Mouse (Mus musculus) brown adipose tissue, adult 24 weeks (tissue): ENCODE data around the gene Il23a. TPM values are rescaled to one million over a fixed set of nuclear protein-coding genes. Genes with fewer than 3 reads are reported as not detected.
"Not testable (repeated sequence)": the region's sequence is repeated elsewhere in the genome, so short reads cannot be mapped to it uniquely, and the experiment has no call there.

Source experiments
- H3K27ac ChIP-seq: fragments of 200-500 bp; replicated peaks from 2 replicates; pipeline ENCODE4 v1.5.1; 2012; ENCODE audit warnings: low read depth, mild to moderate bottlenecking, low read length
- H3K4me1 ChIP-seq: fragments of 200-500 bp; 2 replicates; pipeline ENCODE4 v1.6.1; 2012; ENCODE audit warnings: low read length, mixed read lengths; ENCODE audit not compliant: control insufficient read depth, insufficient read depth, insufficient read length
- H3K4me3 ChIP-seq: fragments of 200-500 bp; 2 replicates; pipeline ENCODE4 v1.5.1; 2012; ENCODE audit warnings: low read depth, mild to moderate bottlenecking, low read length, moderate library complexity; ENCODE audit not compliant: insufficient read depth
- polyA plus RNA-seq: library from polyadenylated mRNA; stranded (reverse); fragments of >200 nt; gene quantifications from 2 replicates; pipeline ENCODE4 v1.2.4, GENCODE M21; 2012; ENCODE audit not compliant: missing spikeins, insufficient read depth, insufficient read length

Il23a gene
- polyA plus RNA-seq, 1 experiment, result not detected

DNA sequence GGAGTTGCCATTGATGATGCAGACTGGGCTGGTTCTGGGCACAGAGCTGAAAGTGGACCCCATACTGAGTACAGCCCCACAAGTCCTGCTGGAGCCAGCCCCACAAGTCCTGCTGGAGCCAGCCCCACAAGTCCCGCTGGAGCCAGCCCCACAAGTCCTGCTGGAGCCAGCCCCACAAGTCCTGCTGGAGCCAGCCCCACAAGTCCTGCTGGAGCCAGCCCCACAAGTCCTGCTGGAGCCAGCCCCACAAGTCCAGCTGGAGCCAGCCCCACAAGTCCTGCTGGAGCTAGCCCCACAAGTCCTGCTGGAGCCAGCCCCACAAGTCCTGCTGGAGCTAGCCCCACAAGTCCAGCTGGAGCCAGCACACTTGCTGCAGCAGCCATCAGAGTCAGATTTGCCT lies 8.0 kb downstream of the Il23a start:
- H3K4me1 ChIP-seq, H3K27ac ChIP-seq, H3K4me3 ChIP-seq: not testable (repeated sequence)

DNA sequence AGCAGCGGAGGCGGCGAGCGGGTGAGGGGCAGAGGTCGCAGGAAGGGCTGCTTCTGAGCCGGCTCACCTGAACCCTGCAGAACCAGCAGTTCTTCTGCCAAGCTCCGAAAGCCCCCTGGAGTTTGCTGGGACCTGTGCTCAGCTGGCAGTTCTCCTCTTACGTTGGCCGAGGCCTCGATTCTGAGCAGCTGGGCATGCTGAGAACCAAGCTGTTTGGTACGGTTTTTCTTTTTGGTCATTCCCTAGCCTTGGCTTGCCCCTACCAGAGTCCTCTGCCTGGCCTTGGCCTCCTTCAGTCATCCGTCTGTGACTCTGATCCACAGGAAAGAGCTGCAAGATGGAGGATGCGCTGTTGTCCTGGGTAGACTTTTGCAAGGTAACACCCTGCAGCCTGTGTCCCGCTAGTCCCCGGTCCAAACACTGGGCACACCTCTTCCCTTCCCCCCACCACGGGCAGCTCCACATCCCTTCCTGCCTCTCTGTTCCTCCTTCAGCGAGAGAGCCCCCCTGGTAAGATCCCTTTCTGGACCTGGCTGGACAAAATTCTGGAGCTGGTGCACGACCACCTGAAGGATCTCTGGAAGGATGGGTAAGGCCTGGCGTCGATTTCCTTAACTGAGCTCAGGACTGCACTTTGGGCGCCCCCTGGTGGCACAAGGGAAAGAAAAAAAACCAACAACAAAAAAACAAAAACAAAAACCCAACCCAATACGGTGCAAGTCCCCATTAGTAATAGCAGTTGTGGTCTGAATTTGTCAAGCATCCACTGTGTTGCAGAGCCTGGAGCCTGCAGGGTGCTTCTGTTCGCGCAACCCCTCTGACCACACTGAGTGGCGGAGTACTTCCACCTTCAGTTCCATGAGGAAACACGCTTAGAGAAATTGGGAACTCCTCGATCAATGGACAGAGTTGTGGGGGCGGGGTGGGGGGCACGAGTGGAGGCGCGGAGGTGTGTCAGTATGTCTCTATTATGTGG lies 14.7 kb downstream of the Il23a start:
- no peaks in the 10 kb centered on the region for H3K4me1 ChIP-seq
- no peak overlapping the region for H3K4me3 ChIP-seq
- no peak overlapping the region for H3K27ac ChIP-seq

DNA sequence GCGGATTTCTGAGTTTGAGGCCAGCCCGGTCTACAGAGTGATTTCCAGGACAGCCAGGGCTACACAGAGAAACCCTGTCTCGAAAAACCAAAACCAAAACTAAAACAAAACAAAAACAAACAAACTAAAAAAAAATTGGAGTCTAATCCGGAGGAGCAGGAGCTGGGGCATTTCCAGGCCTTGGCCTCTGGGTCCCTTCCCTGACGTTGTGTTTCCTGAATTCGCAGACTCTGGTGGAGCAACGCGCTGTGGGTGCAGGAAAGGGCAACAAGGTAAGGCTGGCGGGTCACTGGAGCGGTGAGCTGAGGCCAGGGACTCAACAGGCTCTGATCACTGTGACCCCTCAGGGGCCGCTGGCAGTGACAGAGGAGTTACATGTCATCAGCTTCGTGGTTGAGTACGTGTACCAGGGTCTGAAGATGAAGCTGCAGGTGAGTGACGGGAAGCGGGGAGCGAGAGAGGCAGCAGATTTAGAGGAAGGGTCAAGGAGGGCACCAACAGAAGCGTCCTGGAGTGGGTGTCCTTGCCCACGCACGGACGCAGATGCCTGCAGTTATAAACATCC lies 15.6 kb downstream of the Il23a start:
- no peaks in the 10 kb centered on the region for H3K4me1 ChIP-seq
- no peak overlapping the region for H3K27ac ChIP-seq
- no peak overlapping the region for H3K4me3 ChIP-seq

DNA sequence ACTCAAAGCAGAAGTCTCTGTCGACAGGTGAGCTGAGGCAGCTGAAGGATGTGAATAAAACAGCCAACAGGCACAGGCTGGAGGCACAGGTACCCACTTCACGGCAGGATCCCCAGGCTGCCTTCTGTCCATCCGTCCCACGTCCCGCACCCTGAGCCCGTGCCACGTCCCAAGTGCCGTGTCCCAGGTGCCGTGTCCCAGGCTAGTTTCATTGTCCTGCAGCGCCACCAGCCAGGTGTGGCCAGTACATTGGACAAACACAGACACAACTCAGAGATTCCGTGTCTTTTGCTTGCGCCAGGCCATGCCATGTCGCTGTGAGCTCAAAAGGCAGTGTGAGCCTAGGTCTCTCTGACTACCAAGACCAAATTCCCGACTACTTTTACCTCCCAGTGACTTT lies 16.9 kb downstream of the Il23a start:
- Histone ChIP-seq H3K4me3 (no peak overlapping the region), H3K4me1 (no peaks in the 10 kb centered on the region), H3K27ac (no peak overlapping the region)

DNA sequence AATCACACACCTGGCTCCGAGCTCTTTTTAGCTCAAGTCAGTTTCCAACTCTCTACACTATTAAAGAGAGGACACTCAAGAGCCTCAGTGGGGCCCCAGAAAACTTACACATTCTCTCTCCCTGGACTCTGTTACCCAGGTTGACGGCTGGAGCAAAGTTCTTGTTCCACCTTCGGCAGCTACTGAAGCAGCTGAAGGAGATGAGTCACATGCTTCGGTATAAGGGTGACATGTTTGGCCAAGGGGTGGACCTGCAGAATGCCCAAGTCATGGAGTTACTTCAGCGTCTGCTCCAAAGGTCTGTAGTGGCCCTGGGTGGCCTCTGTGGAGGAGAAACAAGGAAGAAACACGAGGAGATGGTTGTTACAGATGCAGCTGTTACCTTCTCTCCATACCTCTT lies 17.6 kb downstream of the Il23a start:
- H3K27ac ChIP-seq, result no peak overlapping the region
- no peaks in the 10 kb centered on the region for H3K4me1 ChIP-seq
- no peak overlapping the region for H3K4me3 ChIP-seq

DNA sequence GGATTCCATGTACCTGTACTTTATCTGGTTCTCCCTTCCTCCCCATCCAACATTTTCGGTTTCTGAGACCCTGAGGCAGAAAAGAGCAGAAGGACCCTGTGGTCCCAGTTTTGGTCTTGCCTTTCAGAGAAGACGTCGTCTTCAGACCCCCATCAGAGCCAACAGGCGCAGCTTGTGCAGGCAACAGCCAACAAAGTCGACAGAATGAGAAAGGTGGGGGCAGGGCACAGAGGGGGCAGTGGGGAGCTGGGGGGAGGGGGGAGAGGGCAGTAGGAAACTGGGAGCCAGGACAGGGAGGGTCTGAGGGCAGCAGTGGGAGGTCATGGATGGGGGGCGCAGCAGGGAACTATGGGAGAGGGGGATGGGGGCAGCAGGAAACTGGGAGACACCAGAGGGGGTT lies 20.4 kb downstream of the Il23a start:
- H3K4me3 ChIP-seq, result no peak overlapping the region
- no peak overlapping the region for H3K27ac ChIP-seq
- H3K4me1 ChIP-seq, result no peaks in the 10 kb centered on the region

DNA sequence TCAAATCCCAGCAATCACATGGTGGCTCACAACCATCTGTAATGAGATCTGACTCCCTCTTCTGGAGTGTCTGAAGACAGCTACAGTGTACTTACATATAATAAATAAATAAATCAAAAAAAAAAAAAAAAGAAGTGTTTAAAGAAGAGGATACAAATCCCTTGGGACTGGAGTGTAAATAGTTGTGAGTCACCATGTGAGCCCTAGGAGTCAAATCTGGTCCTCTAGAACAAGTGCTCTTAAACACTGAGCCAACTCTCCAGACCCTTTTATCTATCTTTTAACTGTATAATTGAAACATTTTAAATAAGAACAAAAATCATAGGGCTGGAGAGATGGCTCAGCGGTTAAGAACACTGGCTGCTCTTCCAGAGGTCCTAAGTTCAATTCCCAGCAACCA lies 23.2 kb downstream of the Il23a start:
- not testable (repeated sequence) for H3K27ac ChIP-seq, H3K4me3 ChIP-seq, H3K4me1 ChIP-seq

DNA sequence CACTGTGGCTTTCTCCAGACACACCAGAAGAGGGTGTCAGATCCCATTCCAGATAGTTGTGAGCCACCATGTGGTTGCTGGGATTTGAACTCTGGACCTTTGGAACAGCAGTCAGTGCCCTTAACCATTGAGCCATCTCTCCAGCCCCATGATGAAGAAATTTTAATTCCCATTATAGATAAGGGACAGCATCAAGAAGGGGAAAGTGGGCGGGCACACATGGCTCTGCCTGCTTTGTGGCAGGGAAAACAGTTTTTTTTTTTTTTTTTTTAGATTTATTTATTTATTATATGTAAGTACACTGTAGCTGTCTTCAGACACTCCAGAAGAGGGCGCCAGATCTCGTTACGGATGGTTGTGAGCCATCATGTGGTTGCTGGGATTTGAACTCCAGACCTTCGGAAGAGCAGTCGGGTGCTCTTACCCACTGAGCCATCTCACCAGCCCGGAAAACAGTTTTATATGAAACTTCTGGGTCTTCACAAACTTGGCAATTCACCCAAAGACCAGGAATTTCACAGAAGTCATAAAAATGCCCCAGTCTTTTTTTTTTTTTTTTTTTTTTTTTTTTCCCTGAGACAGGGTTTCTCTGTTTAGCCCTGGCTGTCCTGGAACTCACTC lies 25.6 kb downstream of the Il23a start:
- H3K4me1 ChIP-seq, H3K4me3 ChIP-seq, H3K27ac ChIP-seq: not testable (repeated sequence)

DNA sequence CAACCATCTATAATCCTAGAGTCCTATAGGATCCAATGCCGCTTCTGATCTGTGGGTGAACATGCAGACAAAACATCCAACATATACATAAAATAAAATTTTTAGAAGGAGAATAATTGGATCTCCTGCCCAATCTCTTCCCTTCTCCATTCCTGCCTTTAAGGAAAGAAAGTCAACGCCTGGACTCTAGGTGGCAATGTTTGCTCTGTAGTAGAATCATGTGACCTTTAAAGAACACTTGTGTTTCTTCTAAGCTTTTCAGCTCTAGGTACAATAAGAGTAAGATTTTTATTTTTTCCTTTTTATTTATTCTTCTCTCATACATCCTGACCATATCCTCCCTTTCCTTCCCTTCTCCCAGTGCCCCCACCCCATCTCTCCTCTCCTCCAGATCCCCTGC lies 26.7 kb downstream of the Il23a start:
- Histone ChIP-seq H3K4me1 (peaks cover 4% of the 10 kb centered on the region), H3K27ac (no peak overlapping the region), H3K4me3 (0 out of 2 replicates have a peak overlapping the region, but pooled peaks have one; percentile 31)

DNA sequence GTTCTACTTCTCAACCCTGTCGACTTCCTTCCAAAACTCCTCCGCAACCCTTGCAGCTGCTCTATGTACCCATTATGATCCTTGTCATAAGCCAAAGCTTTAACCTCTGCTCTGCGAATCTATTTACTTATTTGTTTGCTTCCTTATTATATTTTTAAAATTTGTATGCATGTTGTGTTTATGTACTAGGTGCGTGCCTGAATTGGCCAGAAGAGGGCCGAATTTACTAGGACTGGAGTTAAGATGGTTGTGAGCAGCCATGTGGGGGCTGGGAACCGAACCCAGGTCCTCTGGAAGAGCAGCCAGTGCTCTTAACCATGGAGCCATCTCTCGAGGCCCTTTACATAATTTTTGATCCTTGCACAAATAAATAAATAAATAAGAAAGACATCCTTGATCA lies 27.7 kb downstream of the Il23a start:
- peak overlapping the region; percentile 61 for H3K27ac ChIP-seq
- peaks cover 4% of the 10 kb centered on the region for H3K4me1 ChIP-seq
- peak overlapping the region; percentile 87 for H3K4me3 ChIP-seq

DNA sequence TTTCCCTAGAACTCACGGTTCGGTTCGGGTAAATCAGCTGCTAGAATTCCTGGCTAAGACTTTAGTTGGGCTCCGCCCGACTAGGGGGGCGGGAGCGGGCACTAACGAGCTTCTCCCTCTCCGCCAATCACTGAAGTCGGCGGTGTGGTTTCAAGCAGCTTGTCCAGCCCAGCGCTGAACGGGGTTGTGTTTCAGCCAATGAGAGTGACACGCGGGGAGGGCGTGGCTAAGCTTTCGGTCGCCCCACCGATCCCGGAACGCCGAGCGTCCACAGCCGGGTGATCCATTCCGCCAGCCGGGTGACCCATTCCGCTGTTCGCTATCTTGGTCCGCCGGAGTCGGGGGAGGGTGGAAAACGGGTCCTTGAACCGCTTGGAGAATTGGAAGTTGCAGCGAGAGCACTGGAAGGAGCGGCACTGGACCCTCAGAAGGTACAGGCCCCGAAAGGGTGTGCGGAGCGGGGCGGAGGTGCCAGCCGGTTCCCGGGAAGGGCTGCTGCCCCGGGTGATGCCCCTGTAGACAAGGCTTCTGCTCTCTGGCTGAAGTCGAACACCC lies 28.2 kb downstream of the Il23a start, which contains the start of gene Stat2:
Gene Stat2, plus strand, starts transcription at position 273 of the 555 bp plus-strand sequence.
- peak within 1 kb of the TSS; percentile 70 for H3K27ac ChIP-seq

DNA sequence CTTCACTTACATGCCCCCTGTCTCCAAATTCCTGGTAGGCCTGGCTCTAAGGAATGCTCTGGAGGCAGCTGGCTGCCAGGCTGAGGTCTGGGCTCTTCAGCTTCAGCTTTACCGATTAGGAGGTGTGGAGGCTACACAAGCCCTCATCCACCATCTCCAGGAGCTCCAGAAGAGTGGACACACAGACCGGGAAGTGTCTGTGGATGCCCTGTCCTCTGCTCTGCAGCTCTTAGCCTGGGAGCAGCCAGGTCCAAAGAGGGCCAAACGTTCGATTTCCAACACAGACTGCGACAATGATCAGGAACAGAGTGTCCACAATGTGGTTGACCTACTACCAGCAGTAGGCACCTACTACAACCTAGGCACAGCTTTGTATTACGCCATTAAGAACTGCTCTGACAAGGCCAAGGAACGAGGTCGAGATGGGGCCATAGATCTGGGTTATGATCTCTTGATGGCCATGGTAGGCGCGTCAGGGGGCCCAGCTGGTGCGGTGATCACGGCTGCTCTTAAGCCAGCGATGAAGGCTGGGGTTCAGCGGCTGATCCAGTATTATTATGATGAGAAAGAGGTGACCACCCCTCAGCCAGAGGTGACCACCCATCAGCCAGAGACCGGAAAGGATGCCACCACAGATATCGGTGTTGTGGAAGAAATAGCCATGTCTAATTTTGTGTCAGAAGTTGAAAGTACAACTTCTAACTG lies 29.2 kb downstream of the Il23a start:
- H3K4me1 ChIP-seq, result peaks cover 4% of the 10 kb centered on the region
- no peak overlapping the region for H3K4me3 ChIP-seq
- peak overlapping the region; percentile 70 for H3K27ac ChIP-seq

More for the DNA sequence above, 28.2 kb downstream of the Il23a start, which contains the start of gene Stat2:
- Histone ChIP-seq H3K4me3 (peak within 1 kb of the TSS; percentile 87), H3K4me1 (peaks cover 4% of the 10 kb centered on the region)

DNA sequence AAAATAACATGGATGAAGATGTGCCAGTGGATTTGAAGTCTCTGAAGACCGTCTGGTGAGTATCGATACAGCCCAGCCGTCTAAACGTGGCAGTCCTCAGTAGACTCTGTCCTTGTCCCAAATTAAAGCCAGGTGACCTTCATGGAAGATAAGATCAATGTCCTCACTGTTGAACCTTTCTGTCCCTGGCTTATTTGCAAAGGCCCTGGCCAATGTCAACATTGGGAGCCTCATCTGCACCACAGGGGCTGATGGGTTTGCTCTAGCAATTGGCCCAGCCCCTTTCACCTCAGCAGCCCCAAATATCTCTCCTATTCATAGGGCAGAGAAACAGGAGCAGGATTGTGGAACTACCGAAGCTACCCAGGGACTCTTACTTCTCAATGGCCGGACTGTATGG lies 30.2 kb downstream of the Il23a start, which contains the start of gene Apof:
Gene Apof, plus strand, starts transcription at position 301 of the 400 bp plus-strand sequence.
- peaks cover 4% of the 10 kb centered on the region for H3K4me1 ChIP-seq
- H3K4me3 ChIP-seq, result no peak within 1 kb of the TSS
- peak within 1 kb of the TSS; percentile 70; the same call in 1 of the 2 replicates for H3K27ac ChIP-seq

DNA sequence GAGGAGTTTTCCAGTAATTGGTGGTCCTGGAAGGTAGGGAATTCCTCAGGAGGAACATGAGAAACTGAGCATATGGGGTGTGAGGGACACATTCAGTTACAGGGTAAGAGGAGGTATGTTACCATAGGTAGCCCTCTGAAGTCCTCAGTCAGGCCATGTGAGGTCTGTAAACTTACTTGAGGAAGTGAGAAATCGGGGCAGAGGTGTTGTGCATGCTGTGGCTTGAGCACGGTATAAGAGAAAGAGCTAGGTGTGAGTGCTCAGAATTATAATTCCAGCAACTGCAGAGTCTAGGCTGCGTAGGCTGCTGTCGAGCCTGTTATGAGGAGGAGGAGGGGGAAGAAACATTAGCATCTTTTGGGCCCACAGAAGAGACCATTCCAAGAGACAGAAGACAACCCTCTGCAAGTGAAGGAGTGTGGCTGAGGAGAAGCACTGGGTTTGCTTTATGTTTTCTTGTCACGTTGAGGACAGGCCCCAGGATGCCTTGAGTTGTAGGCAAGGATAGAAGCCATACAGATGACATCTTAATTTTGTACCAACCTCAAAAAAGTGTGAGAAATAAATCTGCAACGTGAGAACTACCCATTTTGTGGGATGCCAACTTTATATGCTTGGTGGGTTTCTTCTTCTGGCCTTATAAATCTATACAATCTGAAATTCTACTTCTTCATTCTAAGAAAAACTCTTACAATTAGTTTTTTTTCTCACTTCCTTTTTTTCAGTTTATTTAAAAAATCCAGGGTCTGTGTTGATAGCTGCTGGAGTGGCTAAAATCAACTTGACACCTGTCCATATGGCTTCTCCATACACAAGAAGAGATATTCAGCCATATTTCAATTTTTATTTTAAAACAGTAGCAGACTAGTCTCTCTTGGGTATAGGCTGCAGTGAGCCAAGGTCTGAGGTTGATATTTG lies 34.9 kb downstream of the Il23a start:
- Histone ChIP-seq H3K27ac (no peak overlapping the region), H3K4me3 (no peak overlapping the region), H3K4me1 (no peaks in the 10 kb centered on the region)
